In the genomic region with DNA sequence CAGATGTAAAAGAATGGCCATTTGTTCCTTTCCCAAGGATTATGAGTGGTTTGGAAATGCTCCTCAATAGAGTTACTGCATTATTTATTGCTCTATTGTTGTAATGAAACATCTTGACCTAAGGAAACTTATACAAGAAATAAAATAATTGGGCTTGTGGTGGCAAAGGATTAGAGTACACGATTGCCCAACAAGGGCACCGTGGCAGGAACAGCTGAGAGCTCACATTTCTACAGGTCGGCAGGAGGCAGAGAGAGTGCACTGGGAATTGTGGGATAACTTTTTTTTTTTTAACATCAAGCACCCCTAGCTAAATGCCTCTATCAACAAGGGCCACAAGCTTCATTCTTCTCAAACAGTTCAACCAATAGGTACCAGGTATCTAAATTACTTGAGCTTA, we compare ENCODE assay signal across 30 mouse cellular contexts.
"Had no signal": no experiment of that assay in that cellular context is flagged by ENCODE, and none has a peak within 500 bp of the region (broad histone marks: within the 10 kb centered on the region; RNA-seq: fewer than 3 reads in every experiment).

No protein-coding gene starts in this region.

- ATAC-seq: liver, postnatal 0 days; lung, postnatal 0 days; midbrain, embryonic 13.5 days; midbrain, embryonic 15.5 days; midbrain, embryonic 16.5 days had no signal

- H3K9ac ChIP-seq: limb, embryonic 12.5 days; limb, embryonic 13.5 days; limb, embryonic 15.5 days; liver, embryonic 13.5 days; liver, embryonic 14.5 days; liver, embryonic 15.5 days; liver, postnatal 0 days; lung, embryonic 14.5 days; lung, embryonic 15.5 days; midbrain, embryonic 12.5 days; midbrain, embryonic 13.5 days; midbrain, embryonic 15.5 days; neural tube, embryonic 12.5 days; neural tube, embryonic 13.5 days had no signal

- DNase-seq: left cerebral cortex, postnatal 4 days; liver; liver, embryonic 13.5 days; liver, postnatal 0 days; lung, adult 18-20 months; lung, adult 2 months; lung, embryonic 14.5 days; lung, postnatal 10 days; lung, postnatal 14 days; lung, postnatal 36 days; midbrain, embryonic 14.5 days had no signal

- H3K36me3 ChIP-seq: limb, embryonic 10.5 days; limb, embryonic 12.5 days; limb, embryonic 13.5 days; limb, embryonic 15.5 days; liver, embryonic 13.5 days; liver, embryonic 15.5 days; lung, embryonic 15.5 days; midbrain, embryonic 10.5 days; midbrain, embryonic 12.5 days; midbrain, embryonic 13.5 days; midbrain, embryonic 15.5 days; neural tube, embryonic 12.5 days; neural tube, embryonic 13.5 days had no signal

- H3K27me3 ChIP-seq: limb, embryonic 12.5 days; limb, embryonic 13.5 days; limb, embryonic 15.5 days; liver, embryonic 13.5 days; liver, embryonic 15.5 days; lung, embryonic 15.5 days; megakaryocyte, embryonic 14.5 days; midbrain, embryonic 12.5 days; midbrain, embryonic 13.5 days; midbrain, embryonic 15.5 days; neural tube, embryonic 12.5 days; neural tube, embryonic 13.5 days had no signal

- H3K4me1 ChIP-seq: limb, embryonic 10.5 days; limb, embryonic 12.5 days; limb, embryonic 13.5 days; limb, embryonic 15.5 days; liver, embryonic 13.5 days; liver, embryonic 15.5 days; lung, embryonic 15.5 days; megakaryocyte, embryonic 14.5 days; midbrain, embryonic 10.5 days; midbrain, embryonic 12.5 days; midbrain, embryonic 13.5 days; midbrain, embryonic 15.5 days; neural tube, embryonic 12.5 days; neural tube, embryonic 13.5 days had no signal

- H3K4me3 ChIP-seq: limb, embryonic 10.5 days; limb, embryonic 12.5 days; limb, embryonic 13.5 days; limb, embryonic 15.5 days; liver, embryonic 13.5 days; liver, embryonic 15.5 days; lung, embryonic 15.5 days; megakaryocyte, embryonic 14.5 days; midbrain, embryonic 10.5 days; midbrain, embryonic 12.5 days; midbrain, embryonic 13.5 days; midbrain, embryonic 15.5 days; neural tube, embryonic 12.5 days; neural tube, embryonic 13.5 days had no signal

- H3K4me2 ChIP-seq: limb, embryonic 12.5 days; limb, embryonic 13.5 days; limb, embryonic 15.5 days; liver, embryonic 11.5 days; liver, embryonic 13.5 days; liver, embryonic 15.5 days; lung, embryonic 14.5 days; lung, embryonic 15.5 days; midbrain, embryonic 11.5 days; midbrain, embryonic 12.5 days; midbrain, embryonic 13.5 days; midbrain, embryonic 15.5 days; neural tube, embryonic 12.5 days; neural tube, embryonic 13.5 days had no signal

- H3K27ac ChIP-seq: limb, embryonic 10.5 days; limb, embryonic 12.5 days; limb, embryonic 13.5 days; limb, embryonic 15.5 days; liver, embryonic 13.5 days; liver, embryonic 14.5 days; liver, embryonic 15.5 days; lung, embryonic 15.5 days; macrophage; midbrain, embryonic 10.5 days; midbrain, embryonic 12.5 days; midbrain, embryonic 13.5 days; midbrain, embryonic 15.5 days; neural tube, embryonic 12.5 days; neural tube, embryonic 13.5 days had no signal

- H3K9me3 ChIP-seq: limb, embryonic 10.5 days; limb, embryonic 12.5 days; limb, embryonic 13.5 days; limb, embryonic 15.5 days; liver, embryonic 13.5 days; liver, embryonic 15.5 days; lung, embryonic 15.5 days; midbrain, embryonic 10.5 days; midbrain, embryonic 12.5 days; midbrain, embryonic 13.5 days; midbrain, embryonic 15.5 days; neural tube, embryonic 12.5 days; neural tube, embryonic 13.5 days had no signal
